Mouse (Mus musculus): ENCODE results near the gene D630003M21Rik.

The D630003M21Rik gene

DNA sequence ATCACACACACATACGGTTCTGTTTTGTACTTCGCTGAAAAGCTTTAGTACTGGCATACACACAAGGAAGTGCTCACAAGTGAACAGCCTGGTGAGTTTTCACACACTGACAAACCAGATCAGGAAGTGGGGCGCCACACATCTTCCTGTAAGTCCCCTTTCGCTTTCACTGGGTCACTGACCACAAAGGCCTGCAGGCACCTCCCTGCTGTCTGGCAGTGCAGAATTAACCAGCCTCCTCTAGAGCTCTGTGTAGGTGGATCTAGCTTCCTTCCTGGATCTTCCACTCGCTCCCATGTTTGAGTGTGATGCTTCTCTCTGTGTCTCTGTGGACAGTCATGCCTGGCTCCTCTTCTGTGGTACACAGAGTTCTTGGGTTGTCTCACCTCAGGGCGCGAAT, 62.4 kb downstream of the D630003M21Rik start:
- DNase-seq (ENCODE audit: low spot score): no peak

DNA sequence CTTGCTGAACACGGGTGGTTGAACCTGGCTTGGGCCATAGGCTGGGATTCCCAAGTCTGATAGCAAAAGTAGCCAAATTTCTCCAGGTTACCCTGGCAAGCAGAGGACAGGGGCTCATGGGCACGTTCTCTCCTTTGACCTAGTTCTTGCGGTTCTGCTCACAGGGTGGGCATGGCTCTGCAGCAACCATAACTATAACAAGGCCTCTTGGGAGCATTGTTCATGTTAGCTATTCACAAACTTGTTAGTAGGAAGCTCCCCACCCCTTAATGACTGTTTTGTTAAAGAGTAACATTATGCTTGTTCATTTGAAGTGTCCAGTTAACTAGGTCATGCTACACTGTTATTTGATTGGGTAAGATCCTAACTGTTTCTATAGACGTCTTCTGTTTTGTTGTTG, 63.2 kb downstream of the D630003M21Rik start:
- DNase-seq (ENCODE audit: low spot score): no peak

DNA sequence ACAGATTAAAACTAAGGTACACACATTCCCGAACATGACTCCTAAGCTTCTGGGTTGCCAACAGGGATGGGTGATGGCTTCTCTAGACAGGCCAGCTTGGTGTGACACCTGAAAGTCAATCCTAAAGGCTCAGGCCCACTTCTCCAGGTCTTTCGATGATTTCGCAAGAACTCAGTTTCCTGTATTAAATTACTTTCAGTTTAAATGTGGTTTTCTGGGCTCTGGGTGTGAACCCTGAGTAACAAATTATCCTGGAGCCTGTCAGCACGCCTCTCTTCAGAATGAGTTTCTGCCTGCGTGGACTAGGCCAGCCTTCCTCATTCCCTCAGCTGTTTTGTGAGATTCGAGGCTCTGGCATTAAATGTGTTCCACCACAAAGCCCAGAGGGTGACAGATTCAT, 66.0 kb downstream of the D630003M21Rik start:
- DNase-seq (ENCODE audit: low spot score): no peak

DNA sequence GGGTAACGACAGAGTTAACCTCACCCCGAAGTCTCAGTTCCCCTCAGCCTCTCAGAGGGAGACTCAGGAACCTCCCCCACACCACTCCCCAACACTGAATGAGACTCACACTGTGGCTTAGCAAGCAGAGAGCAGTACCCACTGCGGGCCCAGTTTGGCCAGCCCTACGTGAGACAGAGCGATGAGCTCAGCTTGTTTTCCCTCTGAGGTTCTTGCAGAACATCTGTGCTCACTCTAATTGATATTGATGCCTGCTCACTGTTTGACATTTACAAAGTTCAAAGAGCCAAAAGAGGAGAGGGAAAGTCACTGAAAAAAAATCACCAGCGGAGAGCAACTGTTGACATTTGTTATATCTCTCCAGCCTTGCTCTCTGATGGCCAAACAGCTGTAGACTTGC, 67.3 kb downstream of the D630003M21Rik start:
- DNase-seq (ENCODE audit: low spot score): no peak

DNA sequence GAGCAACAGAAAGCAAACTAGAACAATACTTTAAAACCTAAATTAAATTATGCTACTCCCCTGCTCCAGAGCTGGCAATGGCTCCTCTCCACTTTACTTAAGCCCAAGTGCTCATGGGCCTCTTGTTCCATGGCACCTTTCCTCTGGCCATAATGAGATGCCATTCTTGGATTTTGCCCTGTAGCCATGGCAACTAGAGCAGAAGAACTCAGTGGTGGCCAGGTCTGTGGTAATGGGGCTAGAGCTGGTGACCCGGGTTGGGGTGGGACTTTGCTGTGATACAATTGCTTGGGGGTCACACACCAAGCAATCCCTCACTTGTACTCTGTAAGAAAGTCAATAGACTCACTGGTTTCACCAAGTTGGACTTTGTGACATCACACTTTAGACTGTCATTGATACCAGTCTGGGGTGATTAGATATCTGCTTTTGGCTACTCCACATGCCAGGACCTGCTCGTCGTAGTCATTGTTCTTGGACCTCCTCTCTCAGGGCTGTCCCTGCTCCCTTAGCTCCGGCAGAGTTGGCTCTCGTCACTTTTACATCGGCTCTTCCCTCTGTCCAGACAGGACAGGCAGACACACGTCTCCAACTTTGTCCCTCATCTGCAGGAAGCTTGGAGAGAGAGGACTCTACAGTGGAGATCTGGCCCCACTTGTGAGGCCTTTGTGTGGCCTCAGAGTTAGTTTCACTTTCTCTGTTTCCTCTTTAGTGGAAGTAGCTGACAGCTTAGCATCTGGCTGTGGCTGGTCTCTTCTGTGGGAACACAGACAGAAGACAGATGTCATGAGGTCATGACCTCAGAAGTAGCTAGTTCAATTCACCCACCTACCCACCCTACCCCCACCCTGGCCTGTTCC, 69.4 kb downstream of the D630003M21Rik start:
- no peak for DNase-seq (ENCODE audit: low spot score)

DNA sequence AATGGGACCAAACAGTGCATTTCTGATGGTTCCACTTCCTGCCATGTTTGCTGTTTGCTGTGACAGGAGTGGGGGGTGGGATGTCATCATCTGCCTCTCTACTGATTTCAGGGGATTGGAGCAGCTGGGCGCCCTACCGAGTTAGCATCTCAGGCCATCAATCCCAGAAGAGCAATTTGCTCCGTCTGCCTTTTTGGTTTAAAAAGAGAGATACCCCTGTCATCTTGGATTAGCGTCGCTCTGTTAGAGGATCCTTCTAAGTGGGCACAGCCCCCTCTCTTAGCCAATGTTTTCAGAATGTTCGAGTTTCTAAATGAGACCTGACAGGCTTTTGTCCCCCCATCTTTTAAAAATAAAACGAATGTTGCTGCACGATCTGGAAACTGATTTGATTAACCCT, 71.4 kb downstream of the D630003M21Rik start:
- DNase-seq (ENCODE audit: low spot score): no peak

DNA sequence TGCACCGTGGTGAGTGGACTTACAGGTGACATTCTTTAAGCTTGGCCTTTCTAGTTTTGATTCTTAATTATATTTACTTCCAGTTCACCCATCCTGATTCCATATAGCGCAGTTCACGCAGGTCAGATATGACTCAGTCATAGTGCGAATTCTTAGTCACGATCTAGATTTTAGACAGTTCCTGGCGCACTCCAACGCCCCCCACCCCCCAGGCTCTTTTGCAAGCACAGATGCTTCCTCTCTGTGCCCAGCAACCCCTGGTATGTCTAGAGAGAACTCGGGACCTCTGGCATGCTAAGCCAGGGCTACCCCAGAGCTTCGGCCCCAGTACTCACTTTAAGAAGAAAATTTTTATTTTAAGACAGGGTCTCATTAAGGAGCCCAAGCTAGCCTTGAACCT, 72.5 kb downstream of the D630003M21Rik start:
- no peak for DNase-seq (ENCODE audit: low spot score)

DNA sequence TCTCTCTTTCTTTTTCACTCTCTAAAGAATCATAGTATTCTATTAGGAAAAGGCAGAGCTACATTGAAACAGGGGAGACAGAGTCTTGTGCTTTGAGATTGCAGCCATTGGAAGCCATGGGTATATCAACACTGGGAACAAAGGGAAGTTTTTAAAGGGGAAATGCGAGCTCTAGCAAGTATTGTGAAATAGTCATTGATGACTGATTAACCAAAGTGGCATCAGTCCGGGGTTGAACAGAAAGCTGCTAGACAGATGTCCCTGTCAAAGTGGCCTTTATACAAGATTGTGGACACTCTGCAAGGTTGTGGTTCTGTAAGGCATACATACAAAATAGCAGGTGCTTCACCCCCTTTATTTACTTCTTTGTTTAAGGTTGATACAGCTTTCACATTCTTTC, 73.4 kb downstream of the D630003M21Rik start:
- no peak for DNase-seq (ENCODE audit: low spot score)

DNA sequence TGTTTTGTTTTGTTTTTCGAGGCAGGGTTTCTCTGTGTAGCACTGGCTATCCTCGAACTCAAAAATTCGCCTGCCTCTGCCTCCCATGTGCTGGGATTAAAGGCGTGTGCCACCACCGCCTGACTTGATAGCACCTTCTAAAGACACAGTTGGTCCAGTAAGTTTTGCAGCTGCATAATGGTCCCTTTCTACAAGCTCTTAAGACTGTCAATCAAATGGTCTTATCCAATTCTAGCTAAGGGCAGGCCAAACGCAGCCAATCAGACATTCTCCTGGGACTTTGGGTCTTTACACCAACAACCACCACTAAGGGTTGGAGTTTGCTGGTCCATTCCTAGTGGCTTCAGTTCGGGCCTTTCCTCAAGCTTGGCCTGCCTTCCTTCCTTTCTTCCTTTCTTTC, 73.9 kb downstream of the D630003M21Rik start:
- no peak for DNase-seq (ENCODE audit: low spot score)

DNA sequence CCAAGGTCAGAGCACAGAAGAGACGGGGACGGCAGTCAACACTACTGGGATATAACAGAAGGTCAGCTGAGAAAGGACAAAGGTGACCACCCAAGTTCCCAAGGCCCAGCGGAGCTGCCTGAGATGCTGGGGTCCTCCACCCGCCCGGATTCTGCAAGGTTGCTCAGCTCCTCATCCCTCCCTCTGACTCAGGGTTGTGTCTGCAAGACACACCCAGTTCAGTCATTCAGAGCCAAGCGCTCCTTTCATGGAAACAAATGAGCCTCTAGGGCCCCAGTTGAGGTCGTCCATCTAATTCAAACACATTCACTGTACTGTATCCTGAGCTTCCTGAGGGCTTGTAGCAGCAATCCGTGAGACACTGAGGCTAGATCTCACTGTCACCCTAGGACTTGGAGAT, 74.4 kb downstream of the D630003M21Rik start:
- DNase-seq (ENCODE audit: low spot score): no peak

DNA sequence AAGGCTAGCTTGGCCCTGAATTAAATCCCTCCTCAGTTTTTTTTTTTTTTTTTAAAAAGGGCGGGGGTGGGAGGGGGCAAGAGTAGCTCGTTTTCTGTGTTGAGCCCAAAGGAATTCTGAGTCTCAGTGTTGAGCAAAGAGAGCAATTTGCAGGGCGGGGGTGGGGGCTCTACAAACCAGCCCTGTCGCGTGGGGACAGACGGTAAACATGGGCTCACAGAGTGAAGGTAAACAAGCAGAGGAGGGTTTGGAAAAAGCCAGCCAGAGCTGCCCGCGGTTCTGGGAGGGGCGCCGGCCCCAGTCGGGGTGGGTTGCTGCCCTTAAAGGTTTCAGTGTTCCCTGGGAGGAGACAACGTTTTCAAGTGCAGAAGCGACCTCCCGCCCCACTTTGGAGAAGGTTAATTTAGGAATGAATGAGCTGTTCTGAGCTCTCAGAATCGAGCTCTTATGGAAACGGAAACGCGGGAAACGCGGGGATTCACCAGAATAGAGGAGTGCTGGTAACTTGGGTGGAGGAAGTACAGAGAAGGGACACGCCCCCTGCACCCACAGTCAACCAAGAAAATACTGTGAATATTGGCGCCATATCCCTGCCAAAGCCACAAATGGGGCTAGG, 75.2 kb downstream of the D630003M21Rik start:
- peak; percentile 35 for DNase-seq (ENCODE audit: low spot score)

DNA sequence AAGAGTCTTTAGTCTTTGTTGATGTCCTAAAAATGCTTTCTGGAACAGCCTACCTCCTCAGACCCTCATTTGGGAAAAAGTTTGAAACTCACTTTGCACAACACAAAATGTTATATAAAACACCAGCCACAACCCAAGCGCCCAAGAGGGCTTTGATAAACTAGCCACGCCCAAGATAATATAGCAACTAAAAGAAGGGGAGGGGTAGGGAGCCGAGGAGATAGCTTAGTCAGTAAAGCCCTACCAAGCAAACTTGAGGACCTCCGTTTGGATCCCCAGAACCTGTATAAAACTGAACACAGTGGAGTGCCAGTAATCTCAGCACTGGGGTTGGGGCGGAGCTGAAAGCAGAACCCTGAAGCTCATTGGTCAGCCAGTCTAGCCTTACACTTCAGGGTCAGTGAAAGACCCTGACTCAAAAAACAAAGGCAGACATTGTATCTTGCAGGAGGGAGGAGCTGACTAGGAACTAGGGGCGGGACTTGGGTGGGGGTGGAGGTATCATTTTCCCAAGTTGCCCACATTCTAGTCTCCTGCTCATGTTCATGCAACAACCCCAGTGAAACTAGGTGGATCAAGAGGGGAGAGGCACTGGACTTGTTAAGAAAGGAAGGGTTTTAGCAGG, 76.2 kb downstream of the D630003M21Rik start:
- DNase-seq (ENCODE audit: low spot score): no peak

DNA sequence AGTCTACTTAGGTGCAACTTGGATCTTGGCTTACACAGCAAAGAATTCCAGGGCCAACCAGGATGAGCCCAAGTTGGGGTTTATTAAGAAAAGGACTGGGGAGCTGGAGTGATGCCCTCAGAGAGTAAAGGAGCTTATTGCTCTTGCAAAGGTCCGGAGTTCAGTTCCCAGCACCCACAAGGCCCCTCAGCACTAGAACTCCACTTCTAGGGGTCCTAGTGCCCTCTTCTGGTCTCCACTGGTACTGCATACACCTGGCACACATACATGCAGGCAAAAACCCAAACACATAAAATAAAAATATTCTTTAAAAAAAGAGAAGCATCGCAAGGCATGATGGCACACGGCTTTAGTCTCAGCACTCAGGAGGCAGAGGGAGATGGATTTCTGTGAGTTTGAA, 77.9 kb downstream of the D630003M21Rik start:
- DNase-seq (ENCODE audit: low spot score): no peak

DNA sequence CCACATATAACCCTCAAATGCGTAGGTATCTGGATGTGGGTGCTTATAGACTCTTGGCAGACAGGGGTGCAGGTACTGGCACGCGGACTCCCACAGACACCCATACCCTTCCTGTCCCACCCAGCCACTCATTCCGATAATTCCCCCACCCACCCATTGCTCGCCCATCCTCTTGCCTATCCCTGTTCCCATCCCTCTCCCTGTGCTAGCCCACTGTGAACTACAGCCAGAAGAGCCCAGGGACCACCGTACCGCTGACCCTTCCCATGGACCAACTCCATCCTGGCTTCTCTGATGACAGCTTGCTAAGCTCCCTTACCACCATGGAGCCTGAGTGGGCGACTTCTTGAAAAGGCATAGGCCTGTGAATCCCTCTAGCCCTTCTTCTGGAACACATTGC, 82.1 kb downstream of the D630003M21Rik start:
- DNase-seq (ENCODE audit: low spot score): no peak

DNA sequence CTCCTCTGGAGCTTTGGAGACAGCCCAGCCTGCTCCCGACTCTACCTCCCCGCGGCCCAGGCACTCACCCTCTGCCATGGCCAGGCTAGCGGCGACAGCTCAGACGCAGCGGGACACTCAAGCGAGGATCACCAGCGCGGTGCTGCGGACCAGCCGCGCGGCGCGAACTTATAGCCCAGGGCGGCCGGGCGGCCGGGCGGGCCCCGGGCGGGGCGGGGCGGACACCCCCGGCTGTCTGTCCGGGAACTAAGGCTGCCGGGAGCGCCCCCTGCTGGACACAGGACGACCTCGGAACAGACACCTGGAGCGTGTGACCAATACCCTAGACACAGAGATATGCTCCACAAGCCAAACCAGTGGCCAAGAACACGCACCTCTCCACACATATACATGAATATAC, 82.8 kb downstream of the D630003M21Rik start, which contains the start of gene Tgm2:
Tgm2 (minus strand) TSS at position 214 of the 400 bp plus-strand sequence.
- DNase-seq (ENCODE audit: low spot score): peak; percentile 98

DNA sequence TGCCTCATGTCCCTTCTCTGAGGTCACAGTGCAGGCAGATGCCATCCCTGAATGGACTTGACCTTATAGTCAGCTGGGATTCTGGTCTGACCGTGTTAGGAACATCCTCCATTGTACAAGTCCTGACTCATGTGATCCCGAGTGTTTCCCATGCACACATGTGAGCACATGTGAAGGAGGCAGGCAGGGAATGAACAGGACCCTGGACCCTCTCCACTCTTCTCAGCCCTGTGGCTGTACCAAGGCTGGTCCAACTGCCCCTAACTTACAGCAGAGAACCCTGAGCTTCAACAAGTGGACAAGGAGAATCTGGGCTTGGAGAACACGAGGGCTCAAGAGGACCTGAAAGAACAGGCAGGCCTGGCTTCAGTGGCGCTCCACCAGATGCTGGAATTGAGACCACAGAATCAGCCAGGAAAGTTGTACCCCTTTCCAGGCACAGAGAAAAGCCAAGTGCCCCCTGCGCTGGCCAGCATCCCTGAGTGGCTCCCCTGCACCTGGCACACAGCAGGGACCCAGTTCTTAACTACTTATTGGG, 83.4 kb downstream of the D630003M21Rik start:
- DNase-seq (ENCODE audit: low spot score): no peak

DNA sequence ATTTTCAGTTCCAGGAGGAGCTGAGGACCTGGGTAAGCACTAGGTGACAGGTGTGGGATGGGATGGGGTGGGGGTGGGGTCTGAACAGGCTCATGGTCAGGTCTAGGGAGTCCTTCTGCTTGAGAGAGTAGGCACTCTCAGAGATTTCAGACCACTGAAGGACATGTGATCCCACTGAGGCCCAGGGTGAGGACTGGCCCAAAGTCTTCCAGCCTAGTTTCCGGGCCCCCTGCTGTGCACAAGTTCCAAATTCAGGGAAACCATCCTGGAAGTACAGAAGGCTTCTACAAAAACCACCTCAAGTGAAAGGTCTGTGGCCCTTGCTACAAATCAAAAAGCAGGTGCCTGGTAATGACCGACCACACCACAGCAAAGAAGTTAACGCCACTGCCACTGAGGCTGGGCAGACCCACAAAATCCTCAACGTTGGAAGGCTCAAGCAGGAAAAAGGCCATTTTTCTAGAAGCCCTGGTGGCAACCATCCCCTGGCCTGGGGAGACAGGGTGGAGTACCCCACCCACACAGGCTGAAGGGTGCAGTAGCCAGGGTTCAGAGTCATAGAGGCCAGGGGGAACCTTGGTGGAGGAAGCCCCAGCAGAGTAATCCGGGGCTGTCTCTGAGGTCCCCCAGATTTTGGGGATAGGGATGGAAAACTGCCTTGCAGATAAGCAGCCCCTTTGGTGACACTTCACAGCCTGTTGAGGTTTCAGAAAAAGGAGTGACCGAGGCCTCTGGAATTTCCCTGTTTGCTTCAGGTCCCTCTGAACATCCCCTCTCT, 84.1 kb downstream of the D630003M21Rik start:
- DNase-seq (ENCODE audit: low spot score): no peak

DNA sequence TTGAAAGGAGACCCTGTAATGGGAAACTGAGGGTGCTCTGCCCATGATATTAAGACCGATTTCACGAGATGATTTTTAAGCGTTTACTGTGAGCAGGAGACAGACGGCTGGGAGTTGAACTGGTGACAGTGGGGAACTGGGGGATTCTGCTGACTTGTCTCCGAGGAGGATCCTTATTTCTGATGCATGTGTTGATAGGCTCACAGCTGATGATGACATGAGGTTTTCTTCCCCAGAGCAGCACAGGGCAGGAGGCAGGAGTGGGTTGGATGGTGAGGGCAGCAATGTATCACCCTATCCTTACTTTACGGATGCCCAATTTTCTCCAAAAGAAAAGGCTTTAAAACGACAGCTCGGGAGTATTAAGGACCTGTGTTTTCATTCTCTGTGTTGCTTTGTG, 84.8 kb downstream of the D630003M21Rik start:
- DNase-seq (ENCODE audit: low spot score): no peak

DNA sequence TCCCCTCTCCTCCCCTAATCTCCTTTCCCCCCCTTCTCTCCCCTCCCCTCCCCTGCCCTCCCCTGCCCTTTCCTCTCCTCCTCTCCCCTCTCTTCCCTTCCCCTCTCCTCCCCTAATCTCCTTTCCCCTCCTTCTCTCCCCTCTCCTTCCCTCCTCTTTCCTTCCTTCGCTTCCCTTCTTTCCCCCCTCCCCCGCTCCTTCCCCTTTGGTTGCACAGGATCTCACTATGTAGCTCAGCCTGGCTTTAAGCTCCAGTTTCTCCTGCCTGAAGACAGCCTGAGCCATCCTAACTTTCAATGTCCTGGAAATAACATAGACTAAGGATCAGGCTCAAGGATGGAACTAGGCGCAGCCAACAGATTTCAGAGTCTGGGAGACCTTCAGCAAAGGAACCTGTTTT, 85.2 kb downstream of the D630003M21Rik start:
- DNase-seq (ENCODE audit: low spot score): no peak

DNA sequence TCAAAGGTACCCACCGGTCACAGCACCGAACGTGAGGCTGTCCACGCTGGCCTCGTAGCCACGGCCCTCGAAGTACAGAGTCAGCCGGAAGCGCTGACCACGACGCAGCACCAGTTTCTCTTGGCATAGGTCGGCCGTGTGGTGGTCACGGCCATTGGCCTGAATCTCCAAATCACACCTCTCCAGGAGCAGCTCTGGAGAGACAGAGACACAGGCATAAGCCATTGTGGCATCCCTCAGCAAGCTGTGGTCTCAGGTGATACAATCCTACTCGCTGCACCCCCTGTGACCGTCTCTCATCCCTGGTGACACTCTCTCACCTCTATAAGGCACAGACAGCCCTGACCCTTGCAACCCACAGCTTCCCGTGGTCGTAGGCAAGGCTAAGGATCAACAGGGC, 86.0 kb downstream of the D630003M21Rik start:
- DNase-seq (ENCODE audit: low spot score): no peak

DNA sequence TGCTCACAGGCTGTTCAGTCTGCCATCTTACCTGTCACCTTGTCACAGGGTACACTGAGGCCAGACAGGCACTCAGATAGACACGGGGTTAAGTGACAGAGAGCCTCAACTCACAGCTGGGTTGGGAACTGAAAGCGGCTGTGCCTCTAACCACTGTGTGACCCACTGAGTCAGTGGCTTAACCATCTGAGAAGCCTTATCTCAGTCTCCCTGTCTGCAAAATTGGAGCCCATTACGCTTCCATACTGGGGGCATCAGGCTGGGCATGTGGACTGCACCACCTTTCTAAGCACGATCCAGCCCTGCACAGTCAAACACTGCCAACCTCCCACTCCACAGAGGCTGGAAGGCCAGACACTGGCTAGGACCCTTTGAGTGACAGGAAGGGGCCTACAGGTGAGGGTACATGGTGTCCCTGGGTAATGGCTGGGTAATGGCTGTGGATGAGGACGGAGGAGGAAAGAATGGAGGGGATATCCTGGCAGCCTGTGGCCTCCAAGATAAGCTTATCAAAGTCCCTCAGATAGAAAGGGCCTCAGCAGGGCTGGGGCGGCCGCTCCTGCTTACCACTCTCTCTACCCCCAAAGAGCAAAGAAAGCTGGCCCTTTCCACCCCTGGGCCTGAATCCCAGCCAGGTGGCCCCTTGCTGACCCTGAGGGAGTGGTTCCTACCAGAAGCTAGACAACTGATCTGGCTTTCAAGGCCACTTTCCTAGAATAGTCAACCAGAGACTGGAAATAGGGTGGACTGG, 87.2 kb downstream of the D630003M21Rik start:
- no peak for DNase-seq (ENCODE audit: low spot score)
